Mouse (Mus musculus) forebrain, embryonic 11.5 days (tissue): ENCODE measurements around the gene Rpl29. TPM values are rescaled to one million over a fixed set of nuclear protein-coding genes. Genes with fewer than 3 reads are reported as not detected.

Experiments used
- ATAC-seq: fragments of 200-750 bp; cut with Nextera tagmentation; replicated peaks from 2 replicates; pipeline ENCODE4 v1.8.0; 2017; ENCODE audit warnings: moderate TSS enrichment; ENCODE audit not compliant: low FRiP score
- DNase-seq: peaks from one replicate; pipeline ENCODE4 v3.0.0-alpha.2; 2017; ENCODE audit warnings: low spot score
- H3K27ac ChIP-seq: fragments of 300-500 bp; sonication (generic); 2 replicates; pipeline ENCODE4 v1.5.1; 2014; ENCODE audit warnings: low read depth, low read length
- H3K27me3 ChIP-seq: fragments of 300-500 bp; sonication (generic); 2 replicates; pipeline ENCODE4 v1.6.1; 2014; ENCODE audit warnings: mild to moderate bottlenecking, low read length, mixed read lengths; ENCODE audit not compliant: control insufficient read depth, insufficient read depth
- H3K36me3 ChIP-seq: fragments of 300-500 bp; sonication (generic); 2 replicates; pipeline ENCODE4 v1.6.1; 2014; ENCODE audit warnings: mild to moderate bottlenecking, low read length, moderate library complexity, mixed read lengths; ENCODE audit not compliant: control insufficient read depth, insufficient read depth
- H3K4me1 ChIP-seq: fragments of 300-500 bp; sonication (generic); replicated peaks from 2 replicates; pipeline ENCODE4 v1.6.1; 2014; ENCODE audit warnings: low read length, mixed read lengths; ENCODE audit not compliant: control insufficient read depth, insufficient read depth
- H3K4me2 ChIP-seq: fragments of 300-500 bp; sonication (generic); 2 replicates; pipeline ENCODE4 v1.6.1; 2014; ENCODE audit warnings: low read depth, mild to moderate bottlenecking, low read length, moderate library complexity, mixed read lengths; ENCODE audit not compliant: severe bottlenecking
- H3K4me3 ChIP-seq: fragments of 300-500 bp; sonication (generic); 2 replicates; pipeline ENCODE4 v1.5.1; 2014; ENCODE audit warnings: low read depth, low read length
- H3K9ac ChIP-seq: fragments of 300-500 bp; sonication (generic); 2 replicates; pipeline ENCODE4 v1.6.1; 2014; ENCODE audit warnings: low read length
- H3K9me3 ChIP-seq: fragments of 300-500 bp; sonication (generic); 2 replicates; pipeline ENCODE4 v1.6.1; 2016; ENCODE audit warnings: low read length, mixed read lengths; ENCODE audit not compliant: control insufficient read depth
- WGBS: fragments of 180-500 bp; shearing (Covaris S2); extraction: QIAGEN DNeasy Blood & Tissue Kit; methylation state at CpG from one replicate; pipeline ENCODE4 v1.1.7; 2014; 5-methylcytosine and 5-hydroxymethylcytosine counted together
- polyA plus RNA-seq: library from polyadenylated mRNA; unstranded; fragments of >200 nt; fragmentation: Nextera tagmentation; extraction: Ambion mirVana; gene quantifications from 2 replicates; pipeline ENCODE4 v1.2.1, GENCODE M21; 2014

Gene Rpl29
- polyA plus RNA-seq, 1 experiment from 2014 or later = 879 TPM

- peak overlapping the region; percentile 67 for H3K4me2 ChIP-seq
- no peak for DNase-seq
- peak overlapping the region; percentile 92 for H3K4me3 ChIP-seq
- H3K27ac ChIP-seq = peak overlapping the region; percentile 92
- H3K4me1 ChIP-seq = peaks cover 6% of the 10 kb centered on the region
- WGBS = 25% methylated on average over 11 of the region's 11 CpGs
- H3K27me3 ChIP-seq = no peaks in the 10 kb centered on the region
- peak overlapping the region; percentile 77 for H3K9ac ChIP-seq
- ATAC-seq = peak; percentile 74
- peaks cover 13% of the 10 kb centered on the region for H3K36me3 ChIP-seq
- no peaks in the 10 kb centered on the region for H3K9me3 ChIP-seq
Measured at GRCm38 (mm10) chr9:106428719-106429220, 484 bp upstream of the Rpl29 start.

- Histone ChIP-seq H3K9ac (peak overlapping the region; percentile 99), H3K4me2 (peak overlapping the region; percentile 84), H3K27me3 (no peaks in the 10 kb centered on the region), H3K4me1 (peaks cover 6% of the 10 kb centered on the region), H3K36me3 (peaks cover 13% of the 10 kb centered on the region), H3K27ac (peak overlapping the region; percentile 92), H3K4me3 (peak overlapping the region; percentile 92), H3K9me3 (no peaks in the 10 kb centered on the region)
- 3% methylated on average over 4 of the region's 4 CpGs for WGBS
- DNase-seq (no peak), ATAC-seq (no peak; the same call in none of the 2 replicates)
Measured at GRCm38 (mm10) chr9:106430015-106430264, 686 bp downstream of the Rpl29 start.

GRCm38 (mm10) chr9:106433389-106433788 lies 4.1 kb downstream of the Rpl29 start:
- H3K4me2 ChIP-seq = no peak overlapping the region
- no peak overlapping the region for H3K4me3 ChIP-seq
- H3K27ac ChIP-seq = no peak overlapping the region
- peaks cover 13% of the 10 kb centered on the region for H3K36me3 ChIP-seq
- DNase-seq = no peak
- WGBS = 80% methylated on average over 7 of the region's 7 CpGs
- no peak overlapping the region for H3K9ac ChIP-seq
- no peaks in the 10 kb centered on the region for H3K9me3 ChIP-seq
- peaks cover 11% of the 10 kb centered on the region for H3K4me1 ChIP-seq
- no peaks in the 10 kb centered on the region for H3K27me3 ChIP-seq
- no peak for ATAC-seq

GRCm38 (mm10) chr9:106436566-106436965 lies 7.3 kb downstream of the Rpl29 start:
- peaks cover 9% of the 10 kb centered on the region; the same call in 1 of the 2 replicates for H3K4me1 ChIP-seq
- no peak overlapping the region for H3K27ac ChIP-seq
- H3K36me3 ChIP-seq = peaks cover 10% of the 10 kb centered on the region
- WGBS = 85% methylated on average over 9 of the region's 9 CpGs
- H3K9ac ChIP-seq = no peak overlapping the region
- no peaks in the 10 kb centered on the region for H3K9me3 ChIP-seq
- H3K27me3 ChIP-seq = no peaks in the 10 kb centered on the region
- ATAC-seq (no peak), DNase-seq (no peak)
- 0 out of 2 replicates have a peak overlapping the region, but pooled peaks have one; percentile 8 for H3K4me2 ChIP-seq
- no peak overlapping the region for H3K4me3 ChIP-seq

GRCm38 (mm10) chr9:106442680-106443079 lies 13.4 kb downstream of the Rpl29 start:
- Histone ChIP-seq H3K9ac (no peak overlapping the region), H3K4me2 (no peak overlapping the region), H3K36me3 (no peaks in the 10 kb centered on the region), H3K27ac (no peak overlapping the region), H3K27me3 (no peaks in the 10 kb centered on the region), H3K9me3 (no peaks in the 10 kb centered on the region), H3K4me3 (no peak overlapping the region), H3K4me1 (peaks cover 6% of the 10 kb centered on the region; the same call in 1 of the 2 replicates)
- ATAC-seq (no peak), DNase-seq (peak; percentile 38)
- 72% methylated on average over 5 of the region's 5 CpGs for WGBS

- peak; percentile 41 for DNase-seq
- no peaks in the 10 kb centered on the region for H3K27me3 ChIP-seq
- H3K9me3 ChIP-seq = no peaks in the 10 kb centered on the region
- no peak overlapping the region for H3K4me2 ChIP-seq
- H3K4me1 ChIP-seq = peaks cover 11% of the 10 kb centered on the region; the same call in 1 of the 2 replicates
- no peaks in the 10 kb centered on the region for H3K36me3 ChIP-seq
- H3K9ac ChIP-seq = no peak overlapping the region
- H3K27ac ChIP-seq = no peak overlapping the region
- no peak for ATAC-seq
- WGBS = 85% methylated on average over 4 of the region's 4 CpGs
- H3K4me3 ChIP-seq = no peak overlapping the region
Measured at GRCm38 (mm10) chr9:106444836-106445235, 15.6 kb downstream of the Rpl29 start.

- WGBS = 0% methylated on average over 24 of the region's 24 CpGs
- Histone ChIP-seq H3K9ac (peak within 1 kb of the TSS; percentile 54), H3K4me1 (peaks cover 19% of the 10 kb centered on the region)
Measured at GRCm38 (mm10) chr9:106447348-106447747, 18.1 kb downstream of the Rpl29 start, which contains the start of the genes Abhd14b and Abhd14a. Gene Abhd14b, plus strand, starts transcription at chr9:106447459. Gene Abhd14a, minus strand, starts transcription at chr9:106447678.

GRCm38 (mm10) chr9:106447951-106448350 lies 18.7 kb downstream of the Rpl29 start:
- DNase-seq = no peak
- no peak overlapping the region for H3K27ac ChIP-seq
- 40% methylated on average over 9 of the region's 9 CpGs for WGBS
- H3K36me3 ChIP-seq = no peaks in the 10 kb centered on the region
- H3K27me3 ChIP-seq = no peaks in the 10 kb centered on the region
- H3K9me3 ChIP-seq = no peaks in the 10 kb centered on the region
- H3K9ac ChIP-seq = no peak overlapping the region; the same call in 1 of the 2 replicates
- peak overlapping the region; percentile 61 for H3K4me2 ChIP-seq
- ATAC-seq = no peak; the same call in 1 of the 2 replicates
- peak overlapping the region; percentile 37; the same call in 1 of the 2 replicates for H3K4me3 ChIP-seq
- H3K4me1 ChIP-seq = peaks cover 25% of the 10 kb centered on the region

More at GRCm38 (mm10) chr9:106447348-106447747, 18.1 kb downstream of the Rpl29 start, which contains the start of the genes Abhd14b and Abhd14a:
- peak; percentile 95 for DNase-seq
- no peak within 1 kb of the TSS; the same call in 1 of the 2 replicates for H3K27ac ChIP-seq
- H3K4me2 ChIP-seq = peak within 1 kb of the TSS; percentile 61
- ATAC-seq = peak; percentile 80
- peak within 1 kb of the TSS; percentile 37 for H3K4me3 ChIP-seq
- no peaks in the 10 kb centered on the region for H3K27me3 ChIP-seq
- no peaks in the 10 kb centered on the region for H3K36me3 ChIP-seq
- no peaks in the 10 kb centered on the region for H3K9me3 ChIP-seq

GRCm38 (mm10) chr9:106448498-106449031 lies 19.3 kb downstream of the Rpl29 start:
- H3K9ac ChIP-seq = peak overlapping the region; percentile 54
- no peak overlapping the region for H3K27ac ChIP-seq
- DNase-seq = peak; percentile 77
- H3K4me2 ChIP-seq = peak overlapping the region; percentile 61
- peaks cover 27% of the 10 kb centered on the region for H3K4me1 ChIP-seq
- H3K36me3 ChIP-seq = no peaks in the 10 kb centered on the region
- no peaks in the 10 kb centered on the region for H3K9me3 ChIP-seq
- ATAC-seq = peak; percentile 33
- no peaks in the 10 kb centered on the region for H3K27me3 ChIP-seq
- peak overlapping the region; percentile 29 for H3K4me3 ChIP-seq
- 2% methylated on average over 23 of the region's 23 CpGs for WGBS
